Mouse (Mus musculus) cerebellum, postnatal 10 days (tissue): ENCODE measurements at regions not wholly inside any gene's neighbourhood (a gene's known extent, or its start where the extent isn't known, plus 50 kb on each side); places are given as distances from the start of the nearest gene placed in this dataset.

Experiments used
- DNase-seq, 2 experiments: peaks; one replicate each; pipeline ENCODE4 v3.0.0; 2021; ENCODE audit warnings: mixed read lengths in 2 of 2

GRCm38 (mm10) chr14:9161336-9161735 lies 495.3 kb upstream of the 4930452B06Rik start:
- DNase-seq: no peak

DNA sequence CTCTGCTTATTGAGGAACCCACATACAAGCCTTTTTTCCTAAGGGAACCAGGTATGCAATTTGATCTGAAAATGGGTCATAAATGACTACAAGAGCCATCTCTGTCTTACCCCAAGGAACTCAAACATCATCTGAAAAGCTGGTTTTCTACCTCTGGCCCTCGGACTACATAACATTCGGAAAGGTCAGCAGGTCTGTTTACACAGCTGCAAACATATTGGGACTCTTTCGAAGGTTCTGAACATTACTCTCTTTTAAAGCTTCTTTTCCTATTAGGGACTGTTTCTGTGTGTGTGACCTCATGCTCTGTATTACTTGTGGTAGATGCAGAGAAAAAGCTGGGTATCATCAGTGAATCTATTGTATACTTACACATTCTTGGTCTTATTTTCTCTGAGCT lies 491.9 kb upstream of the 4930452B06Rik start:
- DNase-seq: no peak

DNA sequence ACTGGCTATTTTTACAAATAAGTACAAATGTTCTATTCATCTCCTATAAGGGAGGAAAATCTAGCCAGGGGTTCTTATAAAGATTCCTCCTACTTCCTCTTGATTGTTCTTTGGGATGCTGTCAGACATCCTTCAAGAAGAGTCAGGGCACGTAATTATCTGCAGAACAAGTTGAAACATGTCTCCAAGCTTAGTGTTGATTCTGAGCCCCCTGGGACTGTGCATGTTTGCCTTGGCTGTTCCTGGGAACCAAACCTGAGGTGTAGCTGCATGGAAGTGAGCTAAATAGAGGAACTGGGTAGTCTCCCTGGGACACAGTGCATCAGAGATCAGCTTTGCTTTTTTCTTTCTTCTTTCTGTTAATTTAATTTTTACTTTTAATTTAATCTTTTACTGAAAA lies 484.8 kb upstream of the 4930452B06Rik start:
- DNase-seq: no peak

GRCm38 (mm10) chr14:9146595-9147219 lies 480.7 kb upstream of the 4930452B06Rik start:
- no peak for DNase-seq

- no peak for DNase-seq
These were observed 439.7 kb upstream of the 4930452B06Rik start for GRCm38 (mm10) chr14:9105708-9106107.

- peak; percentile 50 to 65 for DNase-seq
These were observed 423.7 kb upstream of the 4930452B06Rik start for GRCm38 (mm10) chr14:9089625-9090326.

- DNase-seq: no peak
These were observed 421.1 kb upstream of the 4930452B06Rik start for GRCm38 (mm10) chr14:9087103-9087502.

DNA sequence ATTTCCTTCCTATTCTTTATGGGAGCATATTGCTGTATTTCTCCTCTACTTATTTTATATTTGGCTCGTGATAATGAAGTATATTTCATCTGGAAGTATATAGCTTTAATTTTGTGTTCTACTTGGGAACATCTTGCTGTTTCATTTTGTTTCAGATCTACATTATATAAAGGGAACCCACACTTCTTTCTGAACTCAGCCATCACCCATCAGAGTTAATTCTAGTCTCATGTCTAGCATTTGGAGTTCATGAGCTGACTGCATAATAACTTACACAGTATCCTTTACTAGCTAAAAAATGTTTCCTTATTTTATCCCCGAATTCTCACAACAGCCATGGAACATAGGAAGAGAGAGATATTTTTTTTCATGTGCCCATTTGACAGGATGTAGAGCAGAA lies 413.6 kb upstream of the 4930452B06Rik start:
- no peak for DNase-seq

- DNase-seq: peak; percentile 81 to 85
These were observed 413.0 kb upstream of the 4930452B06Rik start for GRCm38 (mm10) chr14:9079014-9079413.

DNA sequence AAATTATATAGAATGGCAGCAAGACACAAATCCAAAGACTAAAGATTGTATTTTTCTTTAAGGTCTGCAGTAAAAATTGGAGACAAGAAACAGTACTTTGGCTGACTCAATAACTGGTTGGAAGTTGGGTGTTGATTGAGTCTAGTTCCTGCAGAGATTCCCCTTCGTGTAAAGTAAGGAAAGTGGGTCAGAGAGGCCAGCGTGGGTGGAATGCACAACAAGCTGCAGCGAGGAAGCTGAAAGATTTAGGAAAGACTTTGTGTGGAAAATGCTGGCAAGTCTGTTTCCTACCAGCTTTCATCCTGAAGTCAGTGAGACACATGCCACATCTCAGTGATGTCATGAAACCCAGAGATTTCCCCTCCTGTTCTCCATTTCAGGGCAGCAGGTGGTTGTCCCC lies 405.1 kb upstream of the 4930452B06Rik start:
- DNase-seq: no peak

- DNase-seq: peak; percentile 14 to 16
These were observed 394.0 kb upstream of the 4930452B06Rik start for GRCm38 (mm10) chr14:9060058-9060457.

DNA sequence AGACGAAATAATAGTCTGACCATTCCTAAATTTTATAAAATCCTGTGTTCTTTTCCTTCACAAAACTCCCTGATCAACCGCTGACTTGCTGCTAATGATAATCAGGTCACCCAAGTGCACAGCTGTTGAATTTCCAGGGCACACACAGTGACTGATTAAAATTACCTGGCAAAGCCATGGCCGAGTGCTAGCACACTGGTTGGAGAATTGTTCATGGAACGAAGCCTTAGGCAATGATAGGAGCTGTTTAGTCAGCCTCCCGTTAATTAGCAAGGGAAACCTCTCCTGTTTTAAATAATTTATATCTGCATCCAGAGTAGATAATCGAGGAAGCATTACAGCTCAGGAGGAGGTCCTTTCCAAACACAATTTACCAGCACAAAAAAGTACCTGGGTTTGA lies 362.8 kb upstream of the 4930452B06Rik start:
- DNase-seq: peak; percentile 22 to 27

GRCm38 (mm10) chr14:9015826-9016225 lies 349.8 kb upstream of the 4930452B06Rik start:
- DNase-seq: no peak

DNA sequence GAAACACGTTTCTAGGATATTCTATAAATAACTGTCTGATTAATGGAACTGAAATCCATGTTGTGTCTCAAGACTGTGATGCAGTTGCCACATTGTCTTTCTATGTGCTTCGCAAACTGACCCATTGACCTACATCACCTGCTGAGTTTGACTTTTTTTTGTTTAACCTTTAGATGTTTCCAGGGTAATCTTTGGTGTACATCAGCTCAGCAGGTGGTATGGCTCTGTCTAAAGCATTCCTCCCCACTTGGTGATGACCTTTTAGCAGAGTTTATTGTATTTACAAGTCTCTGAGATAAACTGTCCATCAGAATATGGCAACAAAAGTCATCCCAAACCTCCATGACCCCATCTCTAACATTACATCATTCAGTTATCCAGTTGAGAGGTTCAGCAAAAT lies 337.0 kb upstream of the 4930452B06Rik start:
- no peak for DNase-seq

DNA sequence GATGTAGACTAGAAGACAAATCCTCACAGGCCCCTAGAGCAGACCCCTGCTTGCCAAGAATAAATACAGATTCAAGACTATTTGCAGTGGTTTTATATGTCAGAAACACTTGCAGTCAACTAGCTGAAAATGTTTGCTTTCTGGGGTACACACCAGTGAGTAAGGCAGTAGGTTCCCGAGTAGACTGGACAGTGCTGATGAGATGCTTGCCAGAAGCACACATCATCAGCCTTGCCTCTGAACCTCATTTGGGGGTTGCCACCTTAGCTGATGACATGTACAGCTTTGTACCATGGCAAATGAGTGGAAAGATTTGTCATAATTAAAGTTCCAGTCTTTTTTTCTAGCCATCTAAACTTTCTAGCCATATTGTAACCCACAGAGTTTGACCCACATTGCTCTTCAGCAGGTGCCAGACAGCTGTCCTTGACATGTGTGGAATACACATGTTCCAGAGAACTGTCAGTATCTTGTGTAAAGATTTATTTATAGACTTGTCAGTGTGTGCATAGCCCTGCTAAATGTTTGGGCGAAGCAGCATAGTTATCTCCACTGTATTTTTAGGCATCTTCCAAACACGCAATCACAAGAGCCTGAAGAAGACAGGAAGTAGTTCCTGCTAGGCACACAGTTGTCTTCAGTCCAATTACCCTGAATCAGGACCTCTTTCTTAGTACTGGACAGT lies 334.5 kb upstream of the 4930452B06Rik start:
- no peak for DNase-seq

- DNase-seq: no peak
These were observed 333.8 kb upstream of the 4930452B06Rik start for GRCm38 (mm10) chr14:8999815-9000214.

- DNase-seq: no peak
These were observed 327.4 kb upstream of the 4930452B06Rik start for GRCm38 (mm10) chr14:8993421-8993820.

GRCm38 (mm10) chr14:8985086-8985793 lies 319.2 kb upstream of the 4930452B06Rik start:
- DNase-seq: no peak

GRCm38 (mm10) chr14:8961554-8961953 lies 295.5 kb upstream of the 4930452B06Rik start:
- DNase-seq: no peak

- peak; percentile 49 to 54 for DNase-seq
These were observed 286.9 kb upstream of the 4930452B06Rik start for GRCm38 (mm10) chr14:8952853-8953397.

GRCm38 (mm10) chr14:8948751-8949150 lies 282.7 kb upstream of the 4930452B06Rik start:
- no peak for DNase-seq

GRCm38 (mm10) chr14:8946851-8947625 lies 281.0 kb upstream of the 4930452B06Rik start:
- peak; percentile 60 to 66 for DNase-seq
